8 mouse cellular contexts compared by ENCODE assay signal in the genomic region with DNA sequence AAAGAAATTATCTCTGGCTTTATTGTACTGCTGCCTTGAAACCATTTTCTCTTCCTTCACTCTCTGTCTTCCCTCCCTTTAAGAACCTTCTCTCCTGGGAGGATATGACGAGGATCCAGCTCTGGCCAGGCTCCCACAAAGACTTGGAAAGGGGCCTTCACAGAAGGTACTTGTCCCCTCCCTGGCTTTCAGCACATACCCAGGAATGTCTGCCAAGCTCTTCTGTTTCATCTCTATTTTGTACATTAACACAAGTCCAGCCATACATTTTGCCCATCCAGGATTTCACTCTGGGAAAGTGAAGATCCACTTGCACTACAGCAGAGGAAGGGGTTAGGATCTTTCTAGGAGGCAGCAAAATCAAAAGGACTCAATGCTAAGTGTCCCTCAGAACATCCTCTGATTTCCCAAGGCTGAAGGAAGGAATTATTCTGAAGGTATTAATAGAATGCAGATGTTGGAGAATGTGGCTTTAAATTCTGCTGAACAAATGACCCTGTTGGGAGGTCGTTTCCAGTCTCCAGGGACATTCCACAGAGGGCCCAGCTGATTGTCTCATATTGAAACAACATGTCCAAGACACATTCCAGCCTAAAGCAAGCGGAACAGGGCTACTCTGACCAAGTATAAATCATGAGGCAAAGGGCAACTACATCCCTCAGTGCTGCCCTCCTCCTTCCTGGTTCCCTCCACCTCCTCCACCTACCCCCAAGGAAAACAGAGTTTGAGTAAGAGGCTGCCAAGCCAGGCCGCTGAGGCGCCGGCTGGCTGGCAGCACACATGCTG.
DNase-seq lines count a peak whose midpoint lies in the region; ATAC-seq and TF ChIP-seq lines count a peak whose summit lies in the region.

No protein-coding gene starts in this region.

- no peak overlapping the region for H3K27ac ChIP-seq in midbrain, embryonic 10.5 days (replicated peaks)
- H3K27ac ChIP-seq in midbrain, embryonic 13.5 days: no peak overlapping the region
- peak overlapping the region; percentile 85 for H3K27ac ChIP-seq in embryonic facial prominence, embryonic 14.5 days (replicated peaks; ENCODE audit: low read depth, low read length)
- H3K27ac ChIP-seq in lung, postnatal 0 days (ENCODE audit: low read length): peak overlapping the region; percentile 48

- H3K4me2 ChIP-seq in midbrain, embryonic 13.5 days (replicated peaks): no peak overlapping the region
- H3K4me2 ChIP-seq in embryonic facial prominence, embryonic 14.5 days (ENCODE audit: low read depth, low read length): no peak overlapping the region
- no peak overlapping the region for H3K4me2 ChIP-seq in lung, postnatal 0 days (replicated peaks; ENCODE audit: low read depth, low read length)

- H3K27me3 ChIP-seq in midbrain, embryonic 10.5 days (ENCODE audit: low read depth, poor library complexity, severe bottlenecking): no peaks in the 10 kb centered on the region
- H3K27me3 ChIP-seq in midbrain, embryonic 13.5 days: no peaks in the 10 kb centered on the region
- no peaks in the 10 kb centered on the region for H3K27me3 ChIP-seq in embryonic facial prominence, embryonic 14.5 days (replicated peaks; ENCODE audit: control insufficient read depth, insufficient read depth, low read length)
- no peaks in the 10 kb centered on the region for H3K27me3 ChIP-seq in lung, postnatal 0 days (replicated peaks; ENCODE audit: insufficient read depth, low read length)

- TF ChIP-seq CTCF in lung, postnatal 0 days (IDR thresholded peaks at IDR 0.05): peak; percentile 23; the same call in 1 of the 2 replicates

- WGBS in midbrain, embryonic 10.5 days: 70% methylated on average over 6 of the region's 6 CpGs
- WGBS in midbrain, embryonic 13.5 days: 74% methylated on average over 6 of the region's 6 CpGs
- 26% methylated on average over 6 of the region's 6 CpGs for WGBS in embryonic facial prominence, embryonic 14.5 days
- 30% methylated on average over 6 of the region's 6 CpGs for WGBS in lung, postnatal 0 days

- peak; percentile 27 for DNase-seq in midbrain, embryonic 10.5 days (ENCODE audit: low spot score)
- DNase-seq in embryonic facial prominence, embryonic 14.5 days (ENCODE audit: low spot score): peak; percentile 86
- DNase-seq in heart, postnatal 4 days: peak; percentile 79
- DNase-seq in lung, postnatal 0 days (ENCODE audit: low spot score): peak; percentile 83
- DNase-seq in thymus, postnatal 4 days: no peak
- DNase-seq in thymus, adult 18-20 months: no peak
- DNase-seq in left cerebral cortex, postnatal 14 days (ENCODE audit: low spot score in 2 of 2): no peak

- H3K9me3 ChIP-seq in midbrain, embryonic 10.5 days (replicated peaks): no peaks in the 10 kb centered on the region
- no peaks in the 10 kb centered on the region for H3K9me3 ChIP-seq in midbrain, embryonic 13.5 days
- H3K9me3 ChIP-seq in embryonic facial prominence, embryonic 14.5 days (ENCODE audit: control insufficient read depth, low read length): no peaks in the 10 kb centered on the region
- no peaks in the 10 kb centered on the region for H3K9me3 ChIP-seq in lung, postnatal 0 days (ENCODE audit: low read length)

- no peak for ATAC-seq in midbrain, embryonic 13.5 days
- peak; percentile 89 for ATAC-seq in embryonic facial prominence, embryonic 14.5 days (ENCODE audit: low read depth)
- ATAC-seq in lung, postnatal 0 days: peak; percentile 87

- H3K9ac ChIP-seq in midbrain, embryonic 13.5 days (replicated peaks): no peak overlapping the region
- no peak overlapping the region for H3K9ac ChIP-seq in embryonic facial prominence, embryonic 14.5 days (ENCODE audit: low read depth, low read length)
- H3K9ac ChIP-seq in lung, postnatal 0 days (replicated peaks; ENCODE audit: low read depth): no peak overlapping the region

- H3K4me1 ChIP-seq in midbrain, embryonic 10.5 days: no peaks in the 10 kb centered on the region
- H3K4me1 ChIP-seq in midbrain, embryonic 13.5 days (replicated peaks): no peaks in the 10 kb centered on the region
- peaks cover 24% of the 10 kb centered on the region for H3K4me1 ChIP-seq in embryonic facial prominence, embryonic 14.5 days (ENCODE audit: control insufficient read depth, insufficient read depth, low read length)
- no peaks in the 10 kb centered on the region for H3K4me1 ChIP-seq in lung, postnatal 0 days (ENCODE audit: insufficient read depth, low read depth, low read length)

- TF ChIP-seq EP300 in lung, postnatal 0 days (IDR thresholded peaks at IDR 0.05): peak; percentile 79

- no peak overlapping the region for H3K4me3 ChIP-seq in midbrain, embryonic 10.5 days
- H3K4me3 ChIP-seq in midbrain, embryonic 13.5 days (replicated peaks): no peak overlapping the region
- no peak overlapping the region for H3K4me3 ChIP-seq in embryonic facial prominence, embryonic 14.5 days (ENCODE audit: low read depth, low read length)
- H3K4me3 ChIP-seq in lung, postnatal 0 days (ENCODE audit: low read depth, low read length): no peak overlapping the region

- no peaks in the 10 kb centered on the region for H3K36me3 ChIP-seq in midbrain, embryonic 10.5 days
- no peaks in the 10 kb centered on the region for H3K36me3 ChIP-seq in midbrain, embryonic 13.5 days
- no peaks in the 10 kb centered on the region for H3K36me3 ChIP-seq in embryonic facial prominence, embryonic 14.5 days (ENCODE audit: control insufficient read depth, insufficient read depth, low read length)
- no peaks in the 10 kb centered on the region for H3K36me3 ChIP-seq in lung, postnatal 0 days (ENCODE audit: insufficient read depth, low read length)

- intact Hi-C loops in left cerebral cortex, postnatal 14 days (cut with DNase I): no loop called here

Comparison
In these comparisons a context has a peak if more than half of its experiments do, and no peak if none do; other contexts are left out.
1. DNase-seq: peak in midbrain, embryonic 10.5 days (single experiment), embryonic facial prominence, embryonic 14.5 days (single experiment), heart, postnatal 4 days (single experiment) and lung, postnatal 0 days (single experiment); none in thymus, postnatal 4 days (single experiment), thymus, adult 18-20 months (0 of 2) and left cerebral cortex, postnatal 14 days (0 of 2).
2. H3K27ac ChIP-seq: peak in embryonic facial prominence, embryonic 14.5 days (single experiment) and lung, postnatal 0 days (single experiment); none in midbrain, embryonic 10.5 days (single experiment) and midbrain, embryonic 13.5 days (single experiment).